Mouse (Mus musculus): ENCODE measurements around the gene Amot. TPM values are rescaled to one million over a fixed set of nuclear protein-coding genes. Genes with fewer than 3 reads are reported as not detected.

Amot gene
- total and polyA plus RNA-seq, 3 experiments, result not detected

DNA sequence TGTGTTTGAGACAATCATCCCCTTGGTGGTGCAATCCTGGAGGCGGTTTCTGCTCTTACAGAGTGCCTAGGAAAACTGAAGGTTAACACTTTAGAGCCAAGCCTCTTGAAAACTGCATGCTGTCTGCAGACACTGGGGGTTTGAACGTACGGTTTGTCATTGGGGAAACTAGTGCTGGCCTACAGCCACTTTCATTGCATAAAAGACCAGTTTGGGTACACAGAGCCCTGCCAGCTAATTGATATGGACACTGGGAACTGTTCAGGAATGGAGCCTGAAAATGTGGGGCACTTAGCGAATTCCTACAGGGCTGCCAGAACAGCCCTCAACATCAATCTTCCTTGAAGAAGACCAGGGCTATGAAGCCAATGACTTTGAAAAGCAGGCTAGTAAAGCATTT, 50.2 kb downstream of the Amot start:
- H3K4me2 ChIP-seq (ENCODE audit: insufficient read depth, low read depth, poor library complexity, severe bottlenecking), result no peak overlapping the region
- H3K27ac ChIP-seq (ENCODE audit: insufficient read depth, low read depth), result no peak overlapping the region
- no peak overlapping the region for H3K4me3 ChIP-seq (replicated peaks in 1 of 3; ENCODE audit: low read depth in 2 of 3, low read length in 2 of 3, poor library complexity in 1 of 3)
- TF ChIP-seq SMC3 (IDR thresholded peaks at IDR 0.05; ENCODE audit: low read depth, low read length) (no peak), ZKSCAN1 (IDR thresholded peaks at IDR 0.05; ENCODE audit: borderline replicate concordance, low read depth, low read length) (no peak), PAX5 (IDR thresholded peaks at IDR 0.05; ENCODE audit: low read length) (no peak), KAT2A (IDR thresholded peaks at IDR 0.05; ENCODE audit: insufficient replicate concordance, low read length) (no peak), ETS1 (conservative IDR thresholded peaks at IDR 0.05; ENCODE audit: low read depth, low read length) (no peak), EP300 (IDR thresholded peaks at IDR 0.05; ENCODE audit: low read length) (no peak)
- no peaks in the 10 kb centered on the region for H3K4me1 ChIP-seq (ENCODE audit: control insufficient read depth in 1 of 2, insufficient read depth in 2 of 2)
- no peak for DNase-seq (ENCODE audit: extremely low read depth)
- dilution Hi-C loops (cut with MboI; ENCODE audit: extremely low pct_ligation_motif_present, extremely low pct_unique_long_range_greater_than_20kb, low sequenced_read_pairs) (no loop called here), in situ Hi-C loops (cut with MboI; ENCODE audit: low pct_ligation_motif_present, low pct_unique_long_range_greater_than_20kb, low sequenced_read_pairs) (no loop called here)
- H3K79me2 ChIP-seq (replicated peaks; ENCODE audit: control insufficient read depth, extremely low read depth, insufficient read depth, poor library complexity, severe bottlenecking), result no peaks in the 10 kb centered on the region
- no peaks in the 10 kb centered on the region for H3K36me3 ChIP-seq (replicated peaks in 1 of 2; ENCODE audit: control insufficient read depth in 1 of 2, insufficient read depth in 1 of 2, low read length in 1 of 2)
- H3K27me3 ChIP-seq (replicated peaks), result no peaks in the 10 kb centered on the region
- no peak overlapping the region for H3K9ac ChIP-seq (ENCODE audit: insufficient read depth, low read depth)
- peaks cover 11% of the 10 kb centered on the region for H3K9me3 ChIP-seq (replicated peaks; ENCODE audit: low read length)

DNA sequence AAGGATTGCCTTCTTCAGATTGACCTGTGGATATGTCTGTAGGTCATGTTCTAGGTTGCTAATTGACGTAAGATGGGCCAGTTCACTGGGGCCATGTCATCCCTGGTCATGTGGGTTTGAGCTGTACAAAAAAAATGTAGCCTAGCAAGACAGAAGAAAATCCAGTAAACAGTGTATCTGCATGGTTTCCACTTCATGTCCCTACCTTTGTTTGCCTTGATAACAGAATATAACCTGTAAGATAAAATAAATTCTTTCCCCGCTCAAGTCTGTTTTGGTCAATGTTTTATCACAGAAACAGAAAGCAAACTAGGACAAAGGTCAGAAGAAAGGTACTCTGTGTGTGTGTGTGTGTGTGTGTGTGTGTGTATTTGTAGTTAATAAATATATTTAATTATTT, 63.5 kb downstream of the Amot start:
- dilution Hi-C loops (cut with MboI; ENCODE audit: extremely low pct_ligation_motif_present, extremely low pct_unique_long_range_greater_than_20kb, low sequenced_read_pairs) (no loop called here), in situ Hi-C loops (cut with MboI; ENCODE audit: low pct_ligation_motif_present, low pct_unique_long_range_greater_than_20kb, low sequenced_read_pairs) (no loop called here)

DNA sequence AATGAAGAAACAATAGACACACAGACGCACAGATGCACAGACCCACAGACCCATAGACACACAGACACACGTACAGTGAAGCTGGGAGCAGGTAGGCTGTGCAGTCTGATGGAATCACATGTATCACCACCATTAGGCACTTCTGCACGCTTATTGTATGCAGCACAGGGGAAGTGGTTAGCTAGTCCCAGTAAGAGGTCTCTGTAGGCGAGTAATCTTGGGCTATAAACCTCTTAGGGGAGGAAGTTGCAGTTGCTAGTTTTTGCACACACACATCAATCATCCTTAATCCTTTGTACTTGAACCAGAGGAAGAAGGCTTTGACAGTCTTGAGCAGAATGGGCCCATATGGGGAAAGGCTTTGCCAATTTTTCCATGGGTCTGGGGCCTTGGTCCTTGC, 71.3 kb downstream of the Amot start:
- TF ChIP-seq JUND (conservative IDR thresholded peaks at IDR 0.05; ENCODE audit: low read depth, low read length) (no peak), SMC3 (IDR thresholded peaks at IDR 0.05; ENCODE audit: low read depth, low read length) (no peak), E2F4 (IDR thresholded peaks at IDR 0.05; ENCODE audit: insufficient replicate concordance, low read depth, low read length) (no peak), MYC (IDR thresholded peaks at IDR 0.05; ENCODE audit: low read depth, low read length) (no peak), RCOR1 (conservative IDR thresholded peaks at IDR 0.05; ENCODE audit: low read depth, low read length) (no peak), BHLHE40 (IDR thresholded peaks at IDR 0.05; ENCODE audit: low read depth, low read length) (no peak), KAT2A (IDR thresholded peaks at IDR 0.05; ENCODE audit: insufficient replicate concordance, low read length) (no peak), MXI1 (IDR thresholded peaks at IDR 0.05; ENCODE audit: low read depth, low read length) (no peak), PAX5 (IDR thresholded peaks at IDR 0.05; ENCODE audit: low read length) (no peak), TBP (conservative IDR thresholded peaks at IDR 0.05; ENCODE audit: low read depth, low read length) (no peak), SIN3A (IDR thresholded peaks at IDR 0.05; ENCODE audit: low read length) (no peak), NELFE (IDR thresholded peaks at IDR 0.05; ENCODE audit: low read depth, low read length) (no peak), IRF4 (IDR thresholded peaks at IDR 0.05; ENCODE audit: low read depth, low read length) (no peak), MAFK (IDR thresholded peaks at IDR 0.05; ENCODE audit: insufficient replicate concordance, low read length) (no peak), USF1 (IDR thresholded peaks at IDR 0.05; ENCODE audit: low read depth, low read length) (no peak), GABPA (IDR thresholded peaks at IDR 0.05; ENCODE audit: insufficient replicate concordance, low read depth, low read length) (no peak), USF2 (conservative IDR thresholded peaks at IDR 0.05; ENCODE audit: low read depth, low read length) (no peak)
- Histone ChIP-seq H3K27me3 (replicated peaks) (no peaks in the 10 kb centered on the region), H3K9ac (ENCODE audit: insufficient read depth, low read depth) (no peak overlapping the region), H3K4me1 (ENCODE audit: control insufficient read depth in 1 of 2, insufficient read depth in 2 of 2) (no peaks in the 10 kb centered on the region), H3K27ac (ENCODE audit: insufficient read depth, low read depth) (no peak overlapping the region), H3K9me3 (replicated peaks; ENCODE audit: low read length) (peaks cover 9% of the 10 kb centered on the region), H3K36me3 (replicated peaks in 1 of 2; ENCODE audit: control insufficient read depth in 1 of 2, insufficient read depth in 1 of 2, low read length in 1 of 2) (no peaks in the 10 kb centered on the region), H3K4me3 (replicated peaks in 1 of 3; ENCODE audit: low read depth in 2 of 3, low read length in 2 of 3, poor library complexity in 1 of 3) (no peak overlapping the region), H3K79me2 (replicated peaks; ENCODE audit: control insufficient read depth, extremely low read depth, insufficient read depth, poor library complexity, severe bottlenecking) (no peaks in the 10 kb centered on the region), H3K4me2 (ENCODE audit: insufficient read depth, low read depth, poor library complexity, severe bottlenecking) (no peak overlapping the region)
- dilution Hi-C loops (cut with MboI; ENCODE audit: extremely low pct_ligation_motif_present, extremely low pct_unique_long_range_greater_than_20kb, low sequenced_read_pairs), result no loop called here
- no peak for DNase-seq (ENCODE audit: extremely low read depth)
- in situ Hi-C loops (cut with MboI; ENCODE audit: low pct_ligation_motif_present, low pct_unique_long_range_greater_than_20kb, low sequenced_read_pairs), result no loop called here

More for the DNA sequence above, 63.5 kb downstream of the Amot start:
- Histone ChIP-seq H3K79me2 (replicated peaks; ENCODE audit: control insufficient read depth, extremely low read depth, insufficient read depth, poor library complexity, severe bottlenecking) (no peaks in the 10 kb centered on the region), H3K27me3 (replicated peaks) (no peaks in the 10 kb centered on the region), H3K4me2 (ENCODE audit: insufficient read depth, low read depth, poor library complexity, severe bottlenecking) (no peak overlapping the region), H3K4me3 (replicated peaks in 1 of 3; ENCODE audit: low read depth in 2 of 3, low read length in 2 of 3, poor library complexity in 1 of 3) (no peak overlapping the region), H3K9me3 (replicated peaks; ENCODE audit: low read length) (peaks cover 5% of the 10 kb centered on the region), H3K9ac (ENCODE audit: insufficient read depth, low read depth) (no peak overlapping the region), H3K27ac (ENCODE audit: insufficient read depth, low read depth) (no peak overlapping the region), H3K36me3 (replicated peaks in 1 of 2; ENCODE audit: control insufficient read depth in 1 of 2, insufficient read depth in 1 of 2, low read length in 1 of 2) (no peaks in the 10 kb centered on the region), H3K4me1 (ENCODE audit: control insufficient read depth in 1 of 2, insufficient read depth in 2 of 2) (no peaks in the 10 kb centered on the region)
- no peak for DNase-seq (ENCODE audit: extremely low read depth)
- no peak for TF ChIP-seq USF1 (IDR thresholded peaks at IDR 0.05; ENCODE audit: low read depth, low read length)
- TF ChIP-seq BHLHE40 (IDR thresholded peaks at IDR 0.05; ENCODE audit: low read depth, low read length), result no peak
- TF ChIP-seq JUN (IDR thresholded peaks at IDR 0.05; ENCODE audit: insufficient read depth, low read depth, low read length), result no peak
- TF ChIP-seq GABPA (IDR thresholded peaks at IDR 0.05; ENCODE audit: insufficient replicate concordance, low read depth, low read length), result no peak
- no peak for TF ChIP-seq SIN3A (IDR thresholded peaks at IDR 0.05; ENCODE audit: low read length)
- TF ChIP-seq MYC (IDR thresholded peaks at IDR 0.05; ENCODE audit: low read depth, low read length), result no peak
- TF ChIP-seq IRF4 (IDR thresholded peaks at IDR 0.05; ENCODE audit: low read depth, low read length), result no peak
- no peak for TF ChIP-seq CHD1 (IDR thresholded peaks at IDR 0.05; ENCODE audit: low read depth, low read length)
- TF ChIP-seq USF2 (conservative IDR thresholded peaks at IDR 0.05; ENCODE audit: low read depth, low read length), result no peak
- no peak for TF ChIP-seq UBTF (IDR thresholded peaks at IDR 0.05; ENCODE audit: low read depth, low read length)
- no peak for TF ChIP-seq POLR2AphosphoS2 (IDR thresholded peaks at IDR 0.05; ENCODE audit: low read depth, low read length)
- no peak for TF ChIP-seq NRF1 (IDR thresholded peaks at IDR 0.05; ENCODE audit: low read depth, low read length)
- no peak for TF ChIP-seq NELFE (IDR thresholded peaks at IDR 0.05; ENCODE audit: low read depth, low read length)
